In genomic region chr19:24476461-24476860, GRCm38 (mm10) we compare ENCODE assay signal across 8 mouse cellular contexts. TPM values are rescaled to one million over a fixed set of nuclear protein-coding genes. Genes with fewer than 3 reads are reported as not detected.
DNase-seq lines count a peak whose midpoint lies in the region; TF ChIP-seq lines count a peak whose summit lies in the region.

No protein-coding gene starts in this region.

- peak overlapping the region; percentile 86 for H3K9ac ChIP-seq in ES-E14 (ENCODE audit: insufficient read depth, low read depth, low read length, poor library complexity, severe bottlenecking)

- H3K9me3 ChIP-seq in ES-E14 (ENCODE audit: control insufficient read depth, insufficient read depth, low read depth, low read length), result no peaks in the 10 kb centered on the region
- H3K9me3 ChIP-seq in hindbrain, embryonic 10.5 days, result no peaks in the 10 kb centered on the region

- no peak overlapping the region for H3K27ac ChIP-seq in ES-E14 (ENCODE audit: insufficient read depth, low read depth, low read length, poor library complexity, severe bottlenecking)
- peak overlapping the region; percentile 98 for H3K27ac ChIP-seq in hindbrain, embryonic 10.5 days

- peak overlapping the region; percentile 83 to 87 for H3K4me3 ChIP-seq in ES-E14 (ENCODE audit: insufficient read depth in 1 of 2, low read depth in 1 of 2, low read length in 2 of 2, poor library complexity in 1 of 2, severe bottlenecking in 1 of 2)
- H3K4me3 ChIP-seq in hindbrain, embryonic 10.5 days, result peak overlapping the region; percentile 64

- peak; percentile 60 for DNase-seq in A20 (ENCODE audit: low read depth, low spot score)
- DNase-seq in ES-E14 (ENCODE audit: low read depth, low spot score), result no peak
- peak; percentile 29 for DNase-seq in embryo, embryonic 9.5 days (ENCODE audit: extremely low spot score)
- DNase-seq in hindbrain, embryonic 10.5 days (ENCODE audit: low spot score), result no peak
- peak; percentile 66 for DNase-seq in liver
- peak; percentile 26 to 31 for DNase-seq in natural killer cell, adult 2 months (ENCODE audit: low spot score in 2 of 2)
- DNase-seq in left cerebral cortex, adult 9 months (ENCODE audit: low spot score in 2 of 2), result no peak
- DNase-seq in left cerebral cortex, adult 11 months (ENCODE audit: low spot score), result no peak

- peaks cover 3 to 7% of the 10 kb centered on the region in 2 experiments; a peak in 2 of 4 replicates for H3K4me1 ChIP-seq in ES-E14 (ENCODE audit: control insufficient read depth in 2 of 2, insufficient read depth in 2 of 2, low read length in 2 of 2, poor library complexity in 1 of 2)
- peaks cover 27% of the 10 kb centered on the region for H3K4me1 ChIP-seq in hindbrain, embryonic 10.5 days (replicated peaks)

- no peaks in the 10 kb centered on the region for H3K36me3 ChIP-seq in ES-E14 (ENCODE audit: control insufficient read depth, insufficient read depth, low read length, poor library complexity, severe bottlenecking)
- peaks cover 12% of the 10 kb centered on the region for H3K36me3 ChIP-seq in hindbrain, embryonic 10.5 days

- in situ Hi-C loops in ES-E14 (cut with MboI; ENCODE audit: low sequenced_read_pairs in 2 of 2, unreplicated experiment in 2 of 2), result no loop called here

- no peaks in the 10 kb centered on the region for H3K27me3 ChIP-seq in hindbrain, embryonic 10.5 days (ENCODE audit: insufficient read depth, poor library complexity, severe bottlenecking)

- 1% methylated on average over 11 of the region's 11 CpGs for WGBS in hindbrain, embryonic 10.5 days

TF ChIP-seq in ES-E14, 5 proteins besides CTCF, POLR2A, EP300 and RAD21:
- TF ChIP-seq HCFC1 (IDR thresholded peaks at IDR 0.05; ENCODE audit: borderline replicate concordance, insufficient read depth, low read length) (no peak), CHD2 (IDR thresholded peaks at IDR 0.05; ENCODE audit: low read depth, low read length) (no peak), ZC3H11A (IDR thresholded peaks at IDR 0.05; ENCODE audit: borderline replicate concordance, low read depth, low read length) (no peak), ZNF384 (IDR thresholded peaks at IDR 0.05; ENCODE audit: low read depth, low read length) (no peak), MAFK (IDR thresholded peaks at IDR 0.05; ENCODE audit: insufficient read depth, low read depth, low read length) (no peak)

RNA-seq across cellular contexts. Expression of gene Fam122a, which starts 0.7 kb away (rescaled TPM):
- total RNA-seq in ES-E14 (2012; rRNA removed), result 1.9 and 2.4 TPM in 2 replicates
- 53.7 and 55.8 TPM in 2 replicates for polyA plus RNA-seq in hindbrain, embryonic 10.5 days (2016; fragmentation: Nextera tagmentation; extraction: Ambion mirVana)

Comparison
In these comparisons a context has a peak if more than half of its experiments do, and no peak if none do; other contexts are left out.
1. DNase-seq: peak in A20 (single experiment), embryo, embryonic 9.5 days (single experiment), liver (single experiment) and natural killer cell, adult 2 months (2 of 2); none in ES-E14 (single experiment), hindbrain, embryonic 10.5 days (single experiment), left cerebral cortex, adult 9 months (0 of 2) and left cerebral cortex, adult 11 months (single experiment).